Mouse (Mus musculus) 416B (cell line): ENCODE measurements at regions not wholly inside any gene's neighbourhood (a gene's known extent, or its start where the extent isn't known, plus 50 kb on each side); places are given as distances from the start of the nearest gene placed in this dataset.

ENCODE experiments used
- DNase-seq: peaks from one replicate; pipeline ENCODE4 v3.0.0; 2011; ENCODE audit warnings: low read depth

GRCm38 (mm10) chr5:28562917-28563316 lies 95.9 kb upstream of the Shh start:
- no peak for DNase-seq

GRCm38 (mm10) chr5:28553543-28553942 lies 86.5 kb upstream of the Shh start:
- no peak for DNase-seq

GRCm38 (mm10) chr5:28530202-28530855 lies 63.3 kb upstream of the Shh start:
- DNase-seq: no peak

- no peak for DNase-seq
Observed at GRCm38 (mm10) chr5:28526435-28526834, 59.4 kb upstream of the Shh start.

GRCm38 (mm10) chr5:28520800-28521707 lies 54.0 kb upstream of the Shh start:
- no peak for DNase-seq

GRCm38 (mm10) chr5:28519059-28519543 lies 52.0 kb upstream of the Shh start:
- DNase-seq: no peak
